Mouse (Mus musculus) neural tube, embryonic 10.5 days (tissue): ENCODE measurements around the gene Vmn1r119.
"Not testable (repeated sequence)": the region's sequence is repeated elsewhere in the genome, so short reads cannot be mapped to it uniquely, and the experiment has no call there.

Experiments
- DNase-seq: peaks from one replicate; pipeline ENCODE4 v3.0.0-alpha.2; 2017; ENCODE audit warnings: low spot score; ENCODE audit errors: extremely low spot score

The Vmn1r119 gene

GRCm38 (mm10) chr7:21012355-21012754 is at the start of gene Vmn1r119:
Vmn1r119 (minus strand) TSS chr7:21012455.
- not testable (repeated sequence) for DNase-seq

- not testable (repeated sequence) for DNase-seq
Observed at GRCm38 (mm10) chr7:21053684-21054083, 41.4 kb upstream of the Vmn1r119 start, which contains the start of gene Vmn1r120. Vmn1r120 (minus strand) TSS chr7:21053784.
